Mouse (Mus musculus): ENCODE measurements around the gene Iars.

Gene Iars

GRCm38 (mm10) chr13:49681351-49682232 is at the start of gene Iars:
TSS of gene Iars (plus strand) at chr13:49682100.
- DNase-seq (ENCODE audit: low read depth in 1 of 2, low spot score in 2 of 2) = peak; percentile 89 to 90

- no peak for DNase-seq (ENCODE audit: low read depth in 1 of 2, low spot score in 2 of 2)
These were observed 41.9 kb upstream of the Iars start for GRCm38 (mm10) chr13:49639965-49640364.

DNA sequence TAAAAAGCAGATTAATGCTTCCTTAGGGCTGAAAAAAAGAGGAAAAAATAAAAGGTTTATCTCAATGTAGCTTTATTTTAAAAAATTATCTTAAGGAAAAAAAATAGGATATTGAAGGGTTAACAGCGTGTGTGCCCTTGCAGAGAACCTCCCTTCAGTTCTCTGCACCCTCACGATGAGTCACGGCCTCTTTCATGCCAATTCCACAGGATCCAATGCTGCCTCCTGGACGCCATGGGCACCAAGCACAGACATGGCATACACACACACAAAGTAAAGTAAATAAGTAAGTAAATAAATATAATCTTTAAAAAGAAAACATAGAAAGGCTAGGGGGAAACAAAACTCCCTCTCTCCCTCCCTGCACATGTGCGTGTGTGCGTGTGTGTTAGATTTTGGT is 39.2 kb upstream of the Iars start:
- no peak for DNase-seq (ENCODE audit: low read depth in 1 of 2, low spot score in 2 of 2)

- no peak for DNase-seq (ENCODE audit: low read depth in 1 of 2, low spot score in 2 of 2)
These were observed 38.1 kb upstream of the Iars start for GRCm38 (mm10) chr13:49643669-49644362.

GRCm38 (mm10) chr13:49644731-49645529 is 37.0 kb upstream of the Iars start:
- DNase-seq (ENCODE audit: low read depth in 1 of 2, low spot score in 2 of 2) = no peak

DNA sequence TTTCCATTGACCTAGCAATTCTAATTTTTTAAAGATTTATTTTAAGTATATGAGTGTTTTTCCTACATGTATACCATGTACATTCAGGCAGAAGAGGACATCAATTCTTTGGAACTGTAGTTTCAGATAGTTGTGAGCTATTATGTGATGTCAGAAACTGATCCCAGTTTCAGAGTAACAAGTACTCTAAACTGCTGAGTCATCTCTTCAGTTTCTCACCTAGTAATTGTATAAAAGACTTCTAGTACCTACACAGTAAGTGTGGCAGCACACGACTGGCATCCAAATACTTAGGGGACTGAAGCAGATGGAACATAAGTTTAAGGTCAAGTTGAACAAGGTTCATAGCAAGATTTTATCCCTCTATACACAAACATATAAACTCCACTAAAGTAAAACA is 35.9 kb upstream of the Iars start:
- DNase-seq (ENCODE audit: low read depth in 1 of 2, low spot score in 2 of 2) = no peak

DNA sequence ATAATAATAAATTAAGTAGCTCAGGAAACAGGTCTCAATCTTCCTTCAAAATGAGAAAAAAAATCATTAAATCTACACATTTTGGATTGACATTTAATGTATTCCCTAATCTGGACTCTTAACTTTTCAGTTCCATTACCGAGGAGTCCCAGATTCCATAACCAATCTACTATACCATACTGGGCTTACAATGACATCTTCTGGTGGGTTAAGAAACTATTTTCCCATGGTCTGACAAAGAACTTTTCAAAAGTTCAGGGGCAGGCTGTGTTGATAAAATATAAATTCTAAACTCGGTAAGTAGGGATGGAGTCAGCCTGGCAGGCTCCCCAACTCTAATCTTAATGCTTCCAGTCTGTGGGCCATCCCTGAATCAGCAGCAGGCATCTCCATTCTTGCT is 30.8 kb upstream of the Iars start:
- no peak for DNase-seq (ENCODE audit: low read depth in 1 of 2, low spot score in 2 of 2)

DNA sequence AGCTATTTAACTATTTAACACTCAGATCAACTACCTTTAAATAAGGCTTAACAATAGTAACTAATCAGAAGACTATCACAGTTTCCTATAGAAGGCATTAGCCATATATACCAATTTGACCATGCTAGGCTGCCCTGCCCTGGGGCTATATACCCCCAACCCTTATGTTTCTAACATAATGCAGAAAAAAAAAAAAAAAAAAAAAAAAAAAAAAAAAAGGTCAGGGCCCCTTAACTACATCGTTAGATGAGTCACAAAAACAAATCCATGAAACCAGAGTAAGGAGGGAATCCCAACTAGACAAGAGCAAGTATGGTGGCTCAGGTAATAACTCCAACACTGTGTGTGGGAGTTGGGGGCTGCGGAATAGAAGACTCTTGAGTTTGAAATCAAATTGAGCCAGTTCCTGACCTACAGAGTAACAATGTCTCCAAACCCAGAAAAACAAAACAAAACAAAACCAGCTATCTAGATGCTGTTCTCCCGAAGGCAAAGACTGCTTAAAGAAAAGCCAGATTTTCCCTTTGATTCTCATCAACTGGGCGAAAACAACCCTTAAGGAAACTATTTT is 30.0 kb upstream of the Iars start:
- no peak for DNase-seq (ENCODE audit: low read depth in 1 of 2, low spot score in 2 of 2)

GRCm38 (mm10) chr13:49652481-49653179 is 29.3 kb upstream of the Iars start, which contains the start of the genes Cenpp and Nol8:
TSS of gene Cenpp (minus strand) at chr13:49652785.
TSS of gene Nol8 (plus strand) at chr13:49653078.
- DNase-seq (ENCODE audit: low read depth in 1 of 2, low spot score in 2 of 2) = peak; percentile 97 to 99

GRCm38 (mm10) chr13:49653180-49653541 is 28.7 kb upstream of the Iars start:
- no peak for DNase-seq (ENCODE audit: low read depth in 1 of 2, low spot score in 2 of 2)

DNA sequence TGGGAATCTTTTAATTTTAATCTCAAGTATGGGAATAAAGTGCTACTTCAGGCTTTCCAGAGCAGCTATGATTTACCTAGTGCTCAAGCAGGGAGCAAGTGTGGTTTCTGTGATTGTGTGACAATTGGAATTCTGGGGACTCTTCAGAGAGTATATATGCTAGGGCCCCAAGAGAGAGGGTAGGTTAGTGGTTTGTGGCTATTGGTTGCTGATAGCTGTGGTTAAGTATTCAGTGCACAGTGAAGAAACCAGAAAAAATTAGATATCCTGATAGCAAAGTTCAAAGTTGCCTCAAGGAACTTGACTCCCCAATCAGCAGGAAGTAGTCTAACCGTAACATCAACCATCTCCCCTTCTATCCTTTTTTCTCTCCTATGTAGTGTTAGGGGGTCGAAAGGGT is 4.1 kb upstream of the Iars start:
- no peak for DNase-seq (ENCODE audit: low read depth in 1 of 2, low spot score in 2 of 2)

DNA sequence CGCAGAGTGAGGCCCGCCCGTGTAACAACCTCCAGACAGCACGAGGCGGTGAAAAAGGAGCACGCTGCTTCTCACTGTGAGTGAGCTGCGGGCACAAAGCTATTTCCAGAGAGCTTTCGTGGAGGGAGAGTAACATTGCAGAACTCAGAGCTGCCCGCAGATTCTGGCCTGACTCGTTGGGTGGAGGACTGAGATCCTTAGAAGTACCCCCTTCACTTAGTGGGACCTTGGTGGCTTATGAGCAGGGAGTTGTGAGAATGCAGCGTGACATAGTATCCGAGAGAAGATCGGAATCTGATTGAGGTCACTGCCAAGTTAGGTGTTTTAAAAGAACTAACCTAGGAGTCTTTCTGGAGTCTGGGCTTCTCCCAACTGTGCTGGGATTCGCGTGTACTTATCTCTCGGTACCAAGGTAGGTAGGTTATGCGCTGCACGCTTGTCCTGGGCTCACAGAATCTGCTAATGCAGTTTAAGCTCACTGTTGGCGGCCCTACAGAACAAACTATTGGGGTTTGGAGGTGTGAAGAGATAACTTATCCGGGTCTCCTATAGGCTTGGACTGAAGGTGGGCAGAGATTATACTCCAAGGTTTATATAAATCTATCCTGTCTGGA is 440 bp downstream of the Iars start:
- DNase-seq (ENCODE audit: low read depth in 1 of 2, low spot score in 2 of 2) = no peak

DNA sequence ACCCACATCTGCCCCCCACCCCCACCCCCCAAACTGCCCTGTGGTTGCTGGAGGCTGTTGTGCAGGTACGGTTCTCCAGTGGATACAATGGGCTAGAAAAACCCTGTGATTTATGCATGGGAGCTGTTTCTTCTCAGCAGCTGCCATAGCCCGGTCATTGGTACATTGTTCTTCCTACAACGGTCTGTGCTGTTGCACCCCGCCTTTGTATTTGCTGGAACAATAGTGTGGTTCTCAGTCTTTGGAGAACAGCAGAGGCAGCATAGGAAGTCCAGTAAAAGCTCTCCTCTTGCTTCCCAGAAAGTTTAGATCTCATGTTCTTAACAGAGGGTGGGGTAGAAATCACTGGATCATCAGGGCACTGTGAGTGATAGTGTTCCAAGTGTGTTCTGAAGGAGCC is 2.4 kb downstream of the Iars start:
- DNase-seq (ENCODE audit: low read depth in 1 of 2, low spot score in 2 of 2) = no peak

DNA sequence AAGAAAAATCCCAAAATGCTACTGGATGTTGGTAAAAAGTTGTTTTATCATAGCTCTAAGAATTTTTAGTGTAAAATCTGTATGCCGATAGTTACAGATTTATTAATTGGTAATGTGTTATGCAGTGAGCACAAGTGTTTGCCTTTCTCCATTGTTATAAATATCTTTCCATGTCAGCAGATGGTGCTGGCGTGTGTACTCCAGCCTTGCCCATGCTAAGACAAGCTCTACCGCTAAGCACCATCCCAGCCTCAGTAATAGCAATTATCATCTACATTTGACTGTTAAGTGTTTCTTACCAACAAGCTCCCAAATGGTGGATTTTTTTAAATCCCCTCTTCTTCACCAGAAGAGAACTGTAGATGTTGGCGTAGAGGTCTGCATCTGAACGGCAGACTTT is 9.2 kb downstream of the Iars start:
- DNase-seq (ENCODE audit: low read depth in 1 of 2, low spot score in 2 of 2) = no peak

DNA sequence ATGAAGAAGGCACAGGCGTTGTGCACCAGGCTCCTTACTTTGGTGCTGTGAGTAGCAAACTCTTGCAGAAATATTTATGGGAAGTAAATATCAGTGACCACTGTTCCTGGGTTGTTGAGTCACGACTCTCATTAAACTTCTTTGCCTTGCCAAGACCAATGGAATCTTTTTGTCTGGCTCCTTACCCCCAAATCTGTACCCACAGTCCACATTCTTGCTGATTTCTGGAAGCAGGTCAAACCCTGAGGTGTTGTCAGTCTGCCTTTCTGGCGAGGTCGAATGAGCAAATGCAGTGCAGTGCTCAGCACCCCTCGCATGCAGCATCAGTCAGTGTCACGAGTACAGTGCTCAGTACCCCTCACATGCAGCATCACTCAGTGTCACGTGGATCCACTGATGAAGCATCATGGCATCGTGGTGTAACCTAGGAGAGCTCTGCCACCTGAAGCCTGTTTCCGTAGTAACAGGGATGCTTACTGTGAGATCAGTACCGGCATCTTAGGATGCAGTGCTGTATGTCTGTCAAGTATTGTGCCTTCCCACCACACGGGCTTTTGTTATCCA is 21.4 kb downstream of the Iars start:
- no peak for DNase-seq (ENCODE audit: low read depth in 1 of 2, low spot score in 2 of 2)

- no peak for DNase-seq (ENCODE audit: low read depth in 1 of 2, low spot score in 2 of 2)
These were observed 24.3 kb downstream of the Iars start for GRCm38 (mm10) chr13:49706032-49706690.

- DNase-seq (ENCODE audit: low read depth in 1 of 2, low spot score in 2 of 2) = no peak
These were observed 26.4 kb downstream of the Iars start for GRCm38 (mm10) chr13:49708311-49708710.

DNA sequence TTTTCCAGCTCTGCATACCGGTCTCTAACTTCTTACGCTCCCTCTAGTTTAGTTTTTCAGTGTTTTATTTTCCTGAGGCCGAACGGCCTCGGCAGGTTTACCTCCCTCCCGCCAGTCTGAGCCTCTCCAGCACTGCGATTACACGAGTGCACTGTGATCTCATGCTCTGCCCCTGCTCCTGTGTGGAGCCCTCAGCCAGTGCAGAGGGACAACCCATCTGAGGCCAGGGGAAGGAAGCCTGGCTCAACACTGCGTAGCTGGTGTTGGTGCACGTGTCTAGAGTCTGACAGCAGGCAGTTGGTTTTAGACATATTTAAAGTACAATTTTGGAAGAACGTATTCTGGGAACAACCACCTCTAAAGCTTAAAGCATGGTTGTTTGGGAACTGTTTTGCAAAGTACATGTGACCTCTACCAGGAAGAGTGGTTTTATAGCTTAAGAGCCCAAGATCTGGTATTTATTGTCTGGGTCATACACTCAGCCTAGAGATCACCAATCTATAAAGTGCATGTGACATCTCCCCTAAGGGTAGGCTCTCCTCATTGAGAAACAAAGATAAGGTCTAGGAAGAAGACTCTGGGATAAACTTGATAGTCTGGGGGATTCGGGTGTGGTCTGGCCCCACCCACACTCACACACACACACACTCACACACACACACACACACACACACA is 30.3 kb downstream of the Iars start:
- DNase-seq (ENCODE audit: low read depth in 1 of 2, low spot score in 2 of 2) = no peak

DNA sequence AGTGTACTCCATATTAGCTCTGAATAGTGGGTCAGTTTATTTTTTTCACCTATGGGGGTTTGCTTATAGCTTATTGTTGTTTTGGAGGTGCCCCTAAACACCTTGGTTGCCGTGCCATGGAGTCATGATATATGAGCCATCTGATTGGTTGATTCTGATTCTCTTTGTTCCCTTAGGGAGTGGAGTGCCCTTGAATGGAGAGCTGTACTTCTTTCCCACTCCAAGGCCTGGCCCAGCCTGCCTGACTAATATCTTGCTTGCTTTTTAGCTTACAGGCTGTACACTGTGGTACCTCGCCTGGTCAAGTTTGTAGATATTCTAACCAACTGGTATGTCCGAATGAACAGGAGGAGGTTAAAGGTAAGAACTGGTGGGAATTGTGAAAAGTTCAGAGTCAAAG is 37.4 kb downstream of the Iars start:
- no peak for DNase-seq (ENCODE audit: low read depth in 1 of 2, low spot score in 2 of 2)
